Mouse (Mus musculus) lung, postnatal 0 days (tissue): ENCODE results near the gene Mfsd11.

Source experiments
- CTCF ChIP-seq: IDR thresholded peaks from 2 replicates; pipeline ENCODE4 v1.5.1; 2016; ENCODE audit warnings: antibody characterized with exemption, mild to moderate bottlenecking
- EP300 ChIP-seq: IDR thresholded peaks from 2 replicates; pipeline ENCODE4 v1.6.1; 2016; ENCODE audit warnings: antibody characterized with exemption, mild to moderate bottlenecking, control low read depth

- TF ChIP-seq CTCF (peak; percentile 35; the same call in 1 of the 2 replicates), EP300 (no peak)
Observed at GRCm38 (mm10) chr11:116842531-116843260, 9.5 kb upstream of the Mfsd11 start.
